Mouse (Mus musculus): ENCODE measurements around the gene Ppy.
A peak's percentile ranks its signal among the peaks of the same experiment; 100 is the strongest.

Gene Ppy

GRCm38 (mm10) chr11:102101219-102101618, at the start of gene Ppy:
TSS of gene Ppy (minus strand) at chr11:102101319.
- no peak for DNase-seq

GRCm38 (mm10) chr11:102147213-102147989, 46.3 kb upstream of the Ppy start:
- DNase-seq, result no peak

- DNase-seq, result no peak
These were observed 45.4 kb upstream of the Ppy start for GRCm38 (mm10) chr11:102146531-102146930.

- DNase-seq, result no peak
These were observed 44.9 kb upstream of the Ppy start for GRCm38 (mm10) chr11:102146005-102146404.

GRCm38 (mm10) chr11:102145471-102146001, 44.4 kb upstream of the Ppy start, which contains the start of gene Nags:
TSS of gene Nags (plus strand) at chr11:102145513.
- DNase-seq, result no peak

- no peak for DNase-seq
These were observed 43.9 kb upstream of the Ppy start for GRCm38 (mm10) chr11:102144957-102145470.

- no peak for DNase-seq
These were observed 41.2 kb upstream of the Ppy start for GRCm38 (mm10) chr11:102142355-102142754.

GRCm38 (mm10) chr11:102140508-102140907, 39.4 kb upstream of the Ppy start:
- peak; percentile 47 for DNase-seq

GRCm38 (mm10) chr11:102138447-102138740, 37.3 kb upstream of the Ppy start:
- DNase-seq, result peak; percentile 57

GRCm38 (mm10) chr11:102137625-102138446, 36.7 kb upstream of the Ppy start:
- no peak for DNase-seq

GRCm38 (mm10) chr11:102134516-102134915, 33.4 kb upstream of the Ppy start:
- DNase-seq, result no peak

- DNase-seq, result no peak
These were observed 16.3 kb upstream of the Ppy start for GRCm38 (mm10) chr11:102117386-102117785.

- DNase-seq, result no peak
These were observed 15.1 kb upstream of the Ppy start for GRCm38 (mm10) chr11:102116241-102116640.

- DNase-seq, result no peak
These were observed 10.5 kb upstream of the Ppy start for GRCm38 (mm10) chr11:102111576-102111975.

- no peak for DNase-seq
These were observed 6.6 kb upstream of the Ppy start, which contains the start of gene Pyy for GRCm38 (mm10) chr11:102107732-102108131. TSS of gene Pyy (minus strand) at chr11:102107832.

GRCm38 (mm10) chr11:102106911-102107310, 5.8 kb upstream of the Ppy start:
- no peak for DNase-seq

GRCm38 (mm10) chr11:102102485-102103258, 1.6 kb upstream of the Ppy start:
- DNase-seq, result peak; percentile 57

GRCm38 (mm10) chr11:102096887-102097391, 4.2 kb downstream of the Ppy start:
- peak; percentile 64 for DNase-seq

- DNase-seq, result no peak
These were observed 4.7 kb downstream of the Ppy start for GRCm38 (mm10) chr11:102096446-102096845.

GRCm38 (mm10) chr11:102095676-102096075, 5.4 kb downstream of the Ppy start:
- no peak for DNase-seq

GRCm38 (mm10) chr11:102089088-102089808, 11.9 kb downstream of the Ppy start:
- peak; percentile 59 for DNase-seq
